ENCODE assay signal across 12 mouse cellular contexts in genomic region chr10:59936058-59936856, GRCm38 (mm10). TPM values are rescaled to one million over a fixed set of nuclear protein-coding genes. Genes with fewer than 3 reads are reported as not detected.
DNase-seq lines count a peak whose midpoint lies in the region; ATAC-seq lines count a peak whose summit lies in the region.
"Had no signal": no experiment of that assay in that cellular context is flagged by ENCODE, and none has a peak within 500 bp of the region (broad histone marks: within the 10 kb centered on the region; RNA-seq: fewer than 3 reads in every experiment).

No protein-coding gene starts in this region.

- H3K4me1 ChIP-seq in limb, embryonic 12.5 days (replicated peaks) = peaks cover 9% of the 10 kb centered on the region
- H3K4me1 ChIP-seq: neural tube, embryonic 12.5 days had no signal

- H3K4me2 ChIP-seq in limb, embryonic 12.5 days = no peak overlapping the region
- H3K4me2 ChIP-seq: lung, embryonic 15.5 days; neural tube, embryonic 12.5 days had no signal

- H3K36me3 ChIP-seq in limb, embryonic 12.5 days = no peaks in the 10 kb centered on the region
- H3K36me3 ChIP-seq: lung, embryonic 15.5 days; neural tube, embryonic 12.5 days had no signal

- no peak overlapping the region for H3K4me3 ChIP-seq in limb, embryonic 12.5 days (replicated peaks)
- H3K4me3 ChIP-seq: lung, embryonic 15.5 days; neural tube, embryonic 12.5 days had no signal

- peak overlapping the region; percentile 69 for H3K27ac ChIP-seq in limb, embryonic 12.5 days
- H3K27ac ChIP-seq: lung, embryonic 15.5 days; neural tube, embryonic 12.5 days had no signal

- no peaks in the 10 kb centered on the region for H3K27me3 ChIP-seq in limb, embryonic 12.5 days
- H3K27me3 ChIP-seq: lung, embryonic 15.5 days; neural tube, embryonic 12.5 days had no signal

- no peak overlapping the region for H3K9ac ChIP-seq in limb, embryonic 12.5 days (replicated peaks)
- H3K9ac ChIP-seq: lung, embryonic 15.5 days; neural tube, embryonic 12.5 days had no signal

- WGBS in limb, embryonic 12.5 days = 53% methylated on average over 8 of the region's 8 CpGs

- ATAC-seq in limb, embryonic 12.5 days (ENCODE audit: insufficient number of reproducible peaks, insufficient read depth, low FRiP score, low TSS enrichment, low read depth) = no peak
- ATAC-seq: activated CD4-positive, CD25-positive, alpha-beta regulatory T cell, adult 4 months had no signal

- DNase-seq in kidney, postnatal 10 days = peak; percentile 31
- no peak for DNase-seq in kidney, adult 11 months
- peak; percentile 45 for DNase-seq in ES-CJ7 (ENCODE audit: low read depth, low spot score)
- peak; percentile 26 for DNase-seq in adipocyte (ENCODE audit: low spot score)
- no peak for DNase-seq in layer of hippocampus, postnatal 10 days (ENCODE audit: low spot score in 2 of 2)
- no peak for DNase-seq in lung, postnatal 14 days
- DNase-seq in gastrocnemius, postnatal 4 days (ENCODE audit: low spot score in 2 of 2) = no peak
- DNase-seq: heart, postnatal 10 days had no signal

- H3K9me3 ChIP-seq in limb, embryonic 12.5 days = 0 out of 2 replicates have a peak, but pooled peaks cover 2% of the 10 kb centered on the region
- H3K9me3 ChIP-seq: lung, embryonic 15.5 days; neural tube, embryonic 12.5 days had no signal

RNA-seq across cellular contexts. Expression of gene Ddit4, which starts 15.4 kb away (rescaled TPM):
- polyA plus RNA-seq in limb, embryonic 12.5 days (2016; fragmentation: Nextera tagmentation; extraction: Ambion mirVana) = 90.7 and 91.8 TPM in 2 replicates
- total RNA-seq in layer of hippocampus, postnatal 10 days (2021) = 10 to 100 TPM; 73.6 to 94.2 TPM
- total RNA-seq in gastrocnemius, postnatal 4 days (2021) = 10 to 100 TPM; 18.6 to 18.7 TPM

RNA-seq across cellular contexts. Expression of gene Dnajb12, which starts 56.9 kb away (rescaled TPM):
- 17.6 and 20.7 TPM in 2 replicates for polyA plus RNA-seq in limb, embryonic 12.5 days (2016; fragmentation: Nextera tagmentation; extraction: Ambion mirVana)
- 10 to 100 TPM; 43.9 to 44.2 TPM for total RNA-seq in layer of hippocampus, postnatal 10 days (2021)
- 10 to 100 TPM; 45.0 to 51.3 TPM for total RNA-seq in gastrocnemius, postnatal 4 days (2021)

Comparison
In these comparisons a context has a peak if more than half of its experiments do, and no peak if none do; other contexts are left out.
1. DNase-seq: peak in kidney, postnatal 10 days (single experiment), ES-CJ7 (single experiment) and adipocyte (single experiment); none in kidney, adult 11 months (single experiment), layer of hippocampus, postnatal 10 days (0 of 2), lung, postnatal 14 days (single experiment) and gastrocnemius, postnatal 4 days (0 of 2).